Mouse (Mus musculus): ENCODE measurements around the gene Btbd35f28. TPM values are rescaled to one million over a fixed set of nuclear protein-coding genes. Genes with fewer than 3 reads are reported as not detected.

The Btbd35f28 gene
- not detected in 2 replicates for polyA plus RNA-seq (2012; ENCODE audit: low replicate concordance)

GRCm38 (mm10) chrX:4196276-4196675 lies at the start of gene Btbd35f28:
Gene Btbd35f28 (plus strand): TSS chrX:4196576.

Other genes starting within 250 kb of the Btbd35f28 start
- not detected in 2 replicates for gene Btbd35f16, start 239.6 kb upstream of the Btbd35f28 start, polyA plus RNA-seq (2012; ENCODE audit: low replicate concordance)
- not detected in 2 replicates for gene Btbd35f3, start 158.9 kb upstream of the Btbd35f28 start, polyA plus RNA-seq (2012; ENCODE audit: low replicate concordance)
- gene Btbd35f20, start 94.7 kb downstream of the Btbd35f28 start, polyA plus RNA-seq (2012; ENCODE audit: low replicate concordance), result not detected in 2 replicates
- gene Btbd35f17, start 174.1 kb downstream of the Btbd35f28 start, polyA plus RNA-seq (2012; ENCODE audit: low replicate concordance), result not detected in 2 replicates

Data from leukemia stem cell, adult 10-12 weeks (primary cell).